Mouse (Mus musculus): ENCODE results near the gene Ankrd22.

Gene Ankrd22

DNA sequence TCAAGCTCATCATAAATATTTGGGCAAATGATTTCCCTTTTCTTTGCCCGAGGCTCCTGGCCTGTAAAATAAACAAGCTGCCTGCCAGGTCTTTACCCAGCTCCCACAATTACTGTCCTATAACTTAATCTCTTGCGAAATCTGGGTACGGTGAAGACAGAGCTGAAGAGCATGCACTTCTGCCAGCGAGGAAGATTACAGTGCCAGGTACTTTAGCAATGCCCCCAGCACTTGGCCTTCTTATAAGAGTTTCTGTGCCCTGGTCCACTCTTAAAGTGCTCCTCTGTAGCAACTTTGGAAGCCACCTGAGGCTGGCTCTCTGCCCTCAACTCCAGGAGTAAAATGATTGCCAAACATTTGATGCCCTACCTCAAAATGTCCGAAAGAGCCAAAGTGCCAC, 70.5 kb downstream of the Ankrd22 start:
- DNase-seq (ENCODE audit: low spot score in 2 of 2) = no peak

DNA sequence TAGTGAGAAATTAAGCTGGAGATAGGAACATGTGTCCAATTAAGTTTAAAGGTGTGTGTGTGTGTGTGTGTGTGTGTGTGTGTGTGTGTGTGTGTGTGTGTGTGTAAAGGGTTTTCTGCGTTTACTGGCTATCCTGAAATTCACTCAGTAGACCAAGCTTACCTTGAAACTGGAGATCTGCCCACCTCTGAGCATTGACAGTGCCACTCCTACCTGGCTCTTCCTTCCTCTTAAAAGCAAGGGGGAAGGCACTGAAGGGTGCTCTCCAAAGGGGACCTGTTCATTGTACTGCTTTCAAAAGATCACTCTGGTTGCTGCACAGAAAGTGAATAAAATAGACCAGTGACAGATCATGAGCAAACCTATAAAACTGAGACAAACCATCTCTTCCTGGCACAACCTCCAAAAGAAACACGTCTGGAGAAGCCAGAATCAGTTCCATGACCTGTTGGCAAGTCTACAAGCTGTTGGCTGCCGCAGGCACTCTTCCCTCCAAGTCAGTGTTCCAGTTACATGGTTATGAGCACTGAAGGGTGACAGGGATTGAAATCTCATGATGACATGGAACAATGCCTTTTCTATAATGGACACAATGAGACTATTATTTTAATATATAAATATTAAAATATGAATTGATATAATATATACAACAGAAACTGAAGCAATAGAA, 76.7 kb downstream of the Ankrd22 start:
- DNase-seq (ENCODE audit: low spot score in 2 of 2) = no peak

DNA sequence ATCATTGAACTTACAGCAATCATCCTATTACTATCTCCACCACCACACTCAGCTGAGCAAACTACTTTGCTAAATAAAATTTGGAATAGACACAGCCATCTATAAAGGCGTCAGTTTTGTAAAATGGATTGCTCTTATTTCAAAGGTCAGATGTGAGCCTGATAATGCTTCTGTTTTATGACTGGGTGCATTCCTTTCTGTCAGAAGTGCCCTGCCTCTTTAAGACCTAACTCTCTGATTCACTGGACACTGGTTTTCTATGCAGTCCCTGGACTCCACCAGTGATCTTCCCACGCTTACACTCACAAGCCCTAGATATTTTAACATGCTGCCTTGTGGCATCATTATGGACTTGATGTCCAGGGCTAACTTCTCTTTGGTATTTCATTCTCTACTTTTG, 87.7 kb downstream of the Ankrd22 start:
- no peak for DNase-seq (ENCODE audit: low spot score in 2 of 2)

DNA sequence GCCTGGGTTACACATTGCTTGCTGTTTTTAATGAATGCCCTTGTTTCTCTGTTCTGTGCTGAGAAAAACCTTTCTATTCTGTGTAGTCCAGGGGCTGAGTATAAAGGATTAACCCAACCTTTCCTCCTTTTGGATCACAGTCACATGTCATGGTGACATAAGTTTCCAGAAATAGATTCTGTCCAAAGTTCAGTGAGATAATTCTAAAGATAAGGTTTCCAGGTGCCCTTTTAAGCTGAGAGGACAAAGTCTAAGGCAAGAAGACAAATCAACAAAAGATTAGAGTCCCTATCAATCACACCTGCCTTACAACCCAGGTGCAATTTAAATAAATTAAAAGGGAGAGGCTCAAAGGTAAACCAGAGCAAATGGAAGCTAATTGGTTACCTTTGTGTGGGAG, 91.6 kb downstream of the Ankrd22 start:
- no peak for DNase-seq (ENCODE audit: low spot score in 2 of 2)
